Mouse (Mus musculus) embryonic facial prominence, embryonic 14.5 days (tissue): ENCODE results near the gene Ubac2. TPM values are rescaled to one million over a fixed set of nuclear protein-coding genes. Genes with fewer than 3 reads are reported as not detected.

Experiments
- ATAC-seq: fragments of 200-750 bp; cut with Nextera tagmentation; 2 replicates; pipeline ENCODE4 v1.8.0; 2017; ENCODE audit warnings: low read depth, moderate number of reproducible peaks, moderate TSS enrichment
- DNase-seq: peaks from one replicate; pipeline ENCODE4 v3.0.0-alpha.2; 2015; ENCODE audit warnings: low spot score
- H3K27ac ChIP-seq: fragments of 300-500 bp; sonication (generic); replicated peaks from 2 replicates; pipeline ENCODE4 v1.5.1; 2014; ENCODE audit warnings: low read depth, mild to moderate bottlenecking, low read length, moderate library complexity
- H3K27me3 ChIP-seq: fragments of 300-500 bp; sonication (generic); replicated peaks from 2 replicates; pipeline ENCODE4 v1.6.1; 2014; ENCODE audit warnings: low read length; ENCODE audit not compliant: control insufficient read depth, insufficient read depth
- H3K36me3 ChIP-seq: fragments of 300-500 bp; sonication (generic); 2 replicates; pipeline ENCODE4 v1.6.1; 2014; ENCODE audit warnings: low read length, mixed read lengths; ENCODE audit not compliant: control insufficient read depth, insufficient read depth
- H3K4me1 ChIP-seq: fragments of 300-500 bp; sonication (generic); 2 replicates; pipeline ENCODE4 v1.6.1; 2014; ENCODE audit warnings: antibody characterized with exemption, low read length; ENCODE audit not compliant: control insufficient read depth, insufficient read depth
- H3K4me2 ChIP-seq: fragments of 300-500 bp; sonication (generic); 2 replicates; pipeline ENCODE4 v1.6.1; 2014; ENCODE audit warnings: low read depth, mild to moderate bottlenecking, low read length, moderate library complexity, mixed read lengths
- H3K4me3 ChIP-seq: fragments of 300-500 bp; sonication (generic); 2 replicates; pipeline ENCODE4 v1.5.1; 2014; ENCODE audit warnings: low read depth, mild to moderate bottlenecking, low read length
- H3K9ac ChIP-seq: fragments of 300-500 bp; sonication (generic); 2 replicates; pipeline ENCODE4 v1.6.1; 2014; ENCODE audit warnings: low read depth, mild to moderate bottlenecking, low read length, moderate library complexity, mixed read lengths
- H3K9me3 ChIP-seq: fragments of 300-500 bp; sonication (generic); 2 replicates; pipeline ENCODE4 v1.6.1; 2016; ENCODE audit warnings: low read length; ENCODE audit not compliant: control insufficient read depth
- WGBS: fragments of 180-500 bp; shearing (Covaris S2); extraction: QIAGEN DNeasy Blood & Tissue Kit; methylation state at CpG from one replicate; pipeline ENCODE4 v1.1.7; 2014; 5-methylcytosine and 5-hydroxymethylcytosine counted together
- polyA plus RNA-seq: library from polyadenylated mRNA; unstranded; fragments of >200 nt; fragmentation: Nextera tagmentation; extraction: Ambion mirVana; gene quantifications from 2 replicates; pipeline ENCODE4 v1.2.1, GENCODE M21; 2014

Ubac2 gene
- polyA plus RNA-seq, 1 experiment from 2014 or later: 60.1 TPM

DNA sequence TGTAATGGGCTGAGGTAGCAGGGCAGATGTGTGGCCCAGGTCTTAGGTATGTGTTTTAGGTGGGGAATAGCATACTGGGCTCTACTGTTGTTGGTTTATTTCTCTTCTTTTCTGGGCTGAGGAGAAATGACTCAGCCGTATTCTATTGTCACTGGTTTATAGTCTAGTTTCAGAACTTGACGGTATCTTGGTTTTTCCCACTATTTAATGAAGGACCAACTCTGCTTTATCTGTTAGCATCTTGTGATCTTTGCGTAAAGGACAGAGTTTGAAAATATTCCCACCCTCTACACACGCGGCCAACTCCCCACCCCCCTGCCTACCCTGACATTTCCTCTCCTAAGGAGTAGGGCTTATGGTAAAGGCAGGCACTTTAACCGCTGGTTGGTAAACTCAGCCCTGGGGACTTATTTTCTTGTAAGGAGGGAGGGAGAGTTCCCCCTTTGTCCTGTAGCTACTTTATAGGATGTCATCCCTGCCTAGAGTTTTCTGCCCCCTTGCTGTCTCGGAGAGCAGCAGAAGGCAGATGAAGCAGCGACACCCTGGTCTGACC lies 163.8 kb downstream of the Ubac2 start:
- 82% methylated on average over 8 of the region's 8 CpGs for WGBS
- Histone ChIP-seq H3K27ac (no peak overlapping the region), H3K4me1 (no peaks in the 10 kb centered on the region), H3K9ac (no peak overlapping the region), H3K27me3 (no peaks in the 10 kb centered on the region), H3K36me3 (no peaks in the 10 kb centered on the region), H3K9me3 (no peaks in the 10 kb centered on the region), H3K4me3 (no peak overlapping the region), H3K4me2 (no peak overlapping the region)
- no peak for ATAC-seq
- DNase-seq: no peak

DNA sequence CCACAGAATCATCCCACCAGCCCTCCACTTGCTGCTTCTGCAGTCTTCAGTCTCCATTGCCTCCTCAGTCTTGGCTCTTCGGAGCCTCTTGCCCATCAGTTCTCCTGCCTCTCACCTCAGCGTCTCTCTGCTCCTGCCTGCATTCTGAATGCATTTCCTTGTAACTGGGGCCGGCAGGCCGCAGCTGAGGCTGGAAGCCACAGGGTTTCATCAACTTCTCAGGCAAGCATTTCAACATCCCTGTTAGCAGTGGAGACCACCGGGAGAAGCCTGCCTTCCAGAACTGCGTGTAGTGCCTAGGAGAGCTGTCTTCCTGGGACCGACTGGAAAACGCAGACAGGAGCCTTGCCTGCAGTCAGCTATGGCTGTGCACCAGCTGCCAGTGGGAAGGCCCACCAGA lies 169.4 kb downstream of the Ubac2 start:
- ATAC-seq: no peak
- no peaks in the 10 kb centered on the region for H3K4me1 ChIP-seq
- no peak for DNase-seq
- H3K9ac ChIP-seq: no peak overlapping the region
- H3K27me3 ChIP-seq: no peaks in the 10 kb centered on the region
- no peaks in the 10 kb centered on the region for H3K9me3 ChIP-seq
- H3K4me3 ChIP-seq: no peak overlapping the region
- H3K4me2 ChIP-seq: no peak overlapping the region
- WGBS: 81% methylated on average over 7 of the region's 8 CpGs
- no peaks in the 10 kb centered on the region for H3K36me3 ChIP-seq
- no peak overlapping the region for H3K27ac ChIP-seq

DNA sequence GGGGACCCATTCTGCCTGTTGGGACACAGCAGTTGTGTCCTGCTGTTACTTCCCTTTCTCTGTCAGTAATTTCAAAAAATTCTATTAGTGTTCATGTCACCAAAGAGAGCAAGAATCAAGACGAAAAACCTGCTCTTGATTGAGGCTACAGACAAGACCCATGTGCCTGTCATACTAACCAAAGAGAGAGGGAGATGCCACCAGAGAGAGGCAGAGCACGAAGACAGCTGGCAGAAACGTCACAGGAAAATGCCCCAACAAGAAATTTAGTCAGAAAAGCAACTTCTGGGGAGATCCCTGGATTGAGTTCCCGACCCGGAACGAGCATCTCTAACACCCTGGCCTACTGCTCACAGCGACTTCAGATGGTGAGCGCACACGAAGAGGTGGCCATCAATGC lies 170.4 kb downstream of the Ubac2 start:
- Histone ChIP-seq H3K36me3 (no peaks in the 10 kb centered on the region), H3K9ac (no peak overlapping the region), H3K27me3 (no peaks in the 10 kb centered on the region), H3K4me3 (no peak overlapping the region), H3K4me1 (no peaks in the 10 kb centered on the region), H3K9me3 (no peaks in the 10 kb centered on the region), H3K4me2 (no peak overlapping the region), H3K27ac (no peak overlapping the region)
- no peak for ATAC-seq
- 79% methylated on average over 9 of the region's 9 CpGs for WGBS
- no peak for DNase-seq

DNA sequence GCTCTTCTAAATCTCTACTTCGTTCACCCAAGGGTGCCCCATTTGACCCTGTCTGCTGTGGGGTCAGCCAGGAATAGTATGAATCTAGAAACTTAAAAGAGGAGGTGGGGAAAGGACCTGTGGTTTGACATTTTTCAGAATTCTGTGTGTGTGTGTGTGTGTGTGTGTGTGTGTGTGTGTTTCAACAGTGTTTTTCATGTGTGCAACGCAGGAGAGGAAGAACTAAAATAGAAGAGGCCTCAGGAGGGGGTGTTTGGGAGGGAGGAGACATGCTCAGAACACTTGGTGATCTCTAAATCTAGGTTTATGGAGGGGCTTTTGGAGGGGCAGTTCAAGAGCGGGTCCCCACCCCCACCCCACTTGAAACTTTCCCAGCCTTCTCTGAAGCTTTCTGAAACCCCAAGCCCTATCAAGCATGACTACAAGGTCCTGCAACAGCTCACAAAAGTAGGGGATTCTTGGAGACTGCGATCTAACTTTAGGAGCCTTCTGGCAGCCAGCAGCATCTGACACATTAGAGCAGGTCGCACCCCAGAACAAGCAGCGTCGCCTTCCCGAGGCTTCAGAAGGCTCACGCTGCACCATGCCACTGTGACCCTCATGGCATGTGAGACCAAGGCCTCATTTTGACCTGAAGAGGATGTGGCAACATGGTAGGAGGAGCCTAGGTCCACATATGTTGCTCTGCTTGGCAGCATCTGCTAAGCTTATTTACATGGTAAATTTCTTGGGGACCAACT lies 174.6 kb downstream of the Ubac2 start:
- no peak overlapping the region for H3K4me3 ChIP-seq
- no peaks in the 10 kb centered on the region for H3K9me3 ChIP-seq
- H3K4me2 ChIP-seq: no peak overlapping the region
- no peak overlapping the region for H3K9ac ChIP-seq
- H3K36me3 ChIP-seq: no peaks in the 10 kb centered on the region
- 83% methylated on average over 9 of the region's 9 CpGs for WGBS
- DNase-seq (no peak), ATAC-seq (no peak)
- H3K4me1 ChIP-seq: no peaks in the 10 kb centered on the region
- no peak overlapping the region for H3K27ac ChIP-seq
- no peaks in the 10 kb centered on the region for H3K27me3 ChIP-seq

DNA sequence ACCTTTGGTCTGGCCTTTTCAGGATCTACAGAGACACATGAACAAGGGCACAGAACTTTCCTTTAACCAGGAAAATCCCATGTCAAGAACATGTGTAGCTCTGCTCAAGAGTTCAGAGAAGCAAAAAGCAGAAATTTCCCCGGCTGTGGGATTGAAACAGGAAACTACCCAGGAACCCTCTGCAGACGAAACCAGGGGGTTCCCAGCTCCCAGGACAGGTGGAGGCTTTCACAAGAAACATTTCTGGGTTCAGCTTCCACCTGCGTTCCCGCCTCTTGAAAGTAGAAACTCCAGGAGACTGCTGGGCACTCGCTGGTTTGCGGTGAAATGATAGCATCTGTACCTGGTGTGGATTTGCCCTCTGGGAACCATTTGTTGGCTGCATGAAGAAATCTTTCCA lies 178.5 kb downstream of the Ubac2 start:
- Histone ChIP-seq H3K9me3 (no peaks in the 10 kb centered on the region), H3K27ac (no peak overlapping the region), H3K36me3 (no peaks in the 10 kb centered on the region), H3K9ac (no peak overlapping the region), H3K4me1 (no peaks in the 10 kb centered on the region), H3K4me3 (no peak overlapping the region), H3K4me2 (no peak overlapping the region), H3K27me3 (no peaks in the 10 kb centered on the region)
- no peak for DNase-seq
- WGBS: 72% methylated on average over 6 of the region's 6 CpGs
- ATAC-seq: no peak

DNA sequence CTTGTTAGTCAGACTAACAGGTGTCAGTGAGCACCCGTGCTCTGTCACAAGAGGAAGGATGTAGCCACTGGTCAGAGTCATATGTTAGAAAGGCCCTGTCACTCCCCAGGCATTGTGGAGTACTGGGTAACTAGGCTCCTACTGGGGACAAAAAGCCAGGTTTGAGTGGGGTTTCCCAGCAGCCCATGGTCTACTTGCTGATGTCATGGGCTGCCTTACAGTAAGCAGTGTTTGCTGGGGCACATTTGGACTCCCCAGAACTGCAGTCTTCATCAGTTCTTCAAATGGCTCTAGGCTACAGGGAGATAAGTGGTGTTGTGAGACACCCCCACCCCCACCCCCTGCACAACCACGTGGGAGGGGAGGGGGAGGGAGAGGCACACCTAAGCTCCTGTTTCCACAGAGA lies 179.5 kb downstream of the Ubac2 start:
- Histone ChIP-seq H3K27ac (no peak overlapping the region), H3K9ac (no peak overlapping the region), H3K4me3 (no peak overlapping the region), H3K4me1 (no peaks in the 10 kb centered on the region), H3K9me3 (no peaks in the 10 kb centered on the region), H3K4me2 (no peak overlapping the region), H3K27me3 (no peaks in the 10 kb centered on the region), H3K36me3 (no peaks in the 10 kb centered on the region)
- DNase-seq (no peak), ATAC-seq (no peak)
- 40% methylated on average over 2 of the region's 2 CpGs for WGBS

DNA sequence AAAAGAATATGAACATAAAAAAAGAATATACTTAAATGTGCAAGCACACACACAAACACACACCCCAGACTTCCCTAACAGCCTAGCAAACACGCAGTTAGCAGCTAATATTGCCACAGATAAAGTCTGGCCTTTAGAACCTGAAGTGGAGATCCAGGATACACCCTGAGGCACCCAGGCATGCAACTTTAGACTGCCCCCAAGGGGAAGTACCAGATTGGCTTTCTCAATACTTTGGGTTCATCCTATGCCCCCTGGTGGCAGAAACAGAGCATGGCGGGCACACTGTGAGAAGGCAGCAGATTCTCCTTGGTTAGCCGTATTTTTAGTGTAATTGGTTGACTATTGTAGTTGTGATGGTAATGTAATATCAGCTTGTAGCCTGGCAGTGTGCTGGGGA lies 182.2 kb downstream of the Ubac2 start:
- DNase-seq (peak; percentile 87), ATAC-seq (peak; percentile 54)
- H3K9ac ChIP-seq: no peak overlapping the region
- no peaks in the 10 kb centered on the region for H3K27me3 ChIP-seq
- 14% methylated on average over 3 of the region's 3 CpGs for WGBS
- H3K4me3 ChIP-seq: no peak overlapping the region
- H3K36me3 ChIP-seq: no peaks in the 10 kb centered on the region
- no peak overlapping the region for H3K4me2 ChIP-seq
- H3K9me3 ChIP-seq: no peaks in the 10 kb centered on the region
- H3K4me1 ChIP-seq: no peaks in the 10 kb centered on the region
- H3K27ac ChIP-seq: no peak overlapping the region

DNA sequence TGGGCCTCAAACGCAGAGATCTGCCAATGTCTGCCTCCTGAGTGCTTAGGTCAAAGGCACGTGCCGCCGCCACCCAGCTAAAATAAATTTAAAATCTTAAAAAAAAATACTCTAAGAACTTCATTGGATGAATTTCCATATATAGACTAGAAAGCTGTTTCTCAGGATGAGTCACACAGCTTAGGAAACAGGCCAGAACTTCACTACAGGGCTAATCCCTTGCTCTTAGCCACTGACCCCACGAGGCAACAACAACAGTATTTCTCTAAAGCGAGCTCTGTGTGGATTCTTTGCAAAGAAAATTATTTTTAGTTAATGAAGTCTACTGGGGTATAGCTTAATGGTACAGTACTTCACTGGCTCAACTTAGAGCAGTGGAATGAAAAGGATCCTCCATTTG lies 183.0 kb downstream of the Ubac2 start:
- Histone ChIP-seq H3K27ac (no peak overlapping the region), H3K4me3 (no peak overlapping the region), H3K27me3 (no peaks in the 10 kb centered on the region), H3K9ac (no peak overlapping the region), H3K4me2 (no peak overlapping the region), H3K36me3 (no peaks in the 10 kb centered on the region), H3K9me3 (no peaks in the 10 kb centered on the region), H3K4me1 (no peaks in the 10 kb centered on the region)
- DNase-seq: no peak
- ATAC-seq: no peak
- WGBS: 83% methylated on average over 6 of the region's 6 CpGs
